Mouse (Mus musculus) midbrain, embryonic 14.5 days (tissue): ENCODE results near the gene Tceal3. TPM values are rescaled to one million over a fixed set of nuclear protein-coding genes. Genes with fewer than 3 reads are reported as not detected.
"Not testable (repeated sequence)": the region's sequence is repeated elsewhere in the genome, so short reads cannot be mapped to it uniquely, and the experiment has no call there.

ENCODE experiments used
- ATAC-seq: fragments of 200-750 bp; cut with Nextera tagmentation; 2 replicates; pipeline ENCODE4 v1.8.0; 2017; ENCODE audit warnings: moderate number of reproducible peaks, moderate library complexity; ENCODE audit not compliant: low FRiP score, low TSS enrichment
- DNase-seq: peaks from one replicate; pipeline ENCODE4 v3.0.0-alpha.2; 2015
- H3K27ac ChIP-seq: fragments of 300-500 bp; sonication (generic); replicated peaks from 2 replicates; pipeline ENCODE4 v1.5.1; 2014; ENCODE audit warnings: mild to moderate bottlenecking, low read depth, low read length, moderate library complexity
- H3K27me3 ChIP-seq: fragments of 300-500 bp; sonication (generic); 2 replicates; pipeline ENCODE4 v1.6.1; 2014; ENCODE audit warnings: low read length, control low read depth, mixed read lengths; ENCODE audit not compliant: control insufficient read depth, insufficient read depth
- H3K36me3 ChIP-seq: fragments of 300-500 bp; sonication (generic); 2 replicates; pipeline ENCODE4 v1.6.1; 2014; ENCODE audit warnings: low read length, control low read depth; ENCODE audit not compliant: control insufficient read depth, insufficient read depth
- H3K4me1 ChIP-seq: fragments of 300-500 bp; sonication (generic); 2 replicates; pipeline ENCODE4 v1.6.1; 2014; ENCODE audit warnings: mild to moderate bottlenecking, antibody characterized with exemption, low read length, control low read depth; ENCODE audit not compliant: control insufficient read depth, insufficient read depth
- H3K4me2 ChIP-seq: fragments of 300-500 bp; sonication (generic); 2 replicates; pipeline ENCODE4 v1.6.1; 2014; ENCODE audit warnings: mild to moderate bottlenecking, low read length, moderate library complexity
- H3K4me3 ChIP-seq: fragments of 300-500 bp; sonication (generic); replicated peaks from 2 replicates; pipeline ENCODE4 v1.5.1; 2014; ENCODE audit warnings: low read depth, low read length
- H3K9ac ChIP-seq: fragments of 300-500 bp; sonication (generic); replicated peaks from 2 replicates; pipeline ENCODE4 v1.6.1; 2014; ENCODE audit warnings: mild to moderate bottlenecking, low read length, moderate library complexity
- H3K9me3 ChIP-seq: fragments of 300-500 bp; sonication (generic); 2 replicates; pipeline ENCODE4 v1.6.1; 2016; ENCODE audit warnings: low read length, control low read depth, mixed read lengths; ENCODE audit not compliant: control insufficient read depth
- WGBS: fragments of 180-500 bp; shearing (Covaris S2); extraction: QIAGEN DNeasy Blood & Tissue Kit; methylation state at CpG from one replicate; pipeline ENCODE4 v1.1.7; 2014; 5-methylcytosine and 5-hydroxymethylcytosine counted together
- polyA plus RNA-seq: library from polyadenylated mRNA; unstranded; fragments of >200 nt; fragmentation: Nextera tagmentation; extraction: Ambion mirVana; gene quantifications from 2 replicates; pipeline ENCODE4 v1.2.1, GENCODE M21; 2014

The Tceal3 gene
- polyA plus RNA-seq = 39.4 and 74.5 TPM in 2 replicates

GRCm38 (mm10) chrX:136590199-136590896, at the start of gene Tceal3:
Gene Tceal3 (plus strand): TSS chrX:136590842.
- Histone ChIP-seq H3K36me3 (no peaks in the 10 kb centered on the region), H3K4me3 (peak within 1 kb of the TSS; percentile 40), H3K4me2 (peak within 1 kb of the TSS; percentile 50), H3K9ac (peak within 1 kb of the TSS; percentile 62), H3K9me3 (no peaks in the 10 kb centered on the region), H3K27me3 (no peaks in the 10 kb centered on the region), H3K27ac (peak within 1 kb of the TSS; percentile 86), H3K4me1 (no peaks in the 10 kb centered on the region)
- DNase-seq = peak; percentile 89
- 22% methylated on average over 12 of the region's 12 CpGs for WGBS
- ATAC-seq = peak; percentile 94

DNA sequence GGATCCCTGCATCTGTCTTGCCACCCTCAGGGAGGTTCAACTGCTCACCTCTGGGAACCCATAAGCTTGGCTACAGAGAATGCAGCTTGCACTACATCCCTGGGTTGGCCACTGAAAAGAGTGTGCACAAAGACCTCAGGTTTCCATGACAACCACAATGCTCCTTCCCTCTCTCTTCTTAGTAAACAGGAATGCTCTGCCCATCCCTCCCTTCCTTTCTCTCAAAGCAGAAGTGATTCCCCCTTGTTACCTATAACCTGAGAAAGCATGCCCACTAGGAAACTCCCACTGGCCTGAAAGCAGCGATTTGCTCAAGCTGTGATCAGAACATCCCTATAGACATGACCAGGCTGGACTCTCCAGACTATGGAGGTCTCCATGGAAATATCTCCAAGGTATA, 46.7 kb upstream of the Tceal3 start, which contains the start of gene Kir3dl2:
Gene Kir3dl2, minus strand, starts transcription at position 101 of the 400 bp plus-strand sequence.
- WGBS = 72% methylated on average over 1 of the region's 1 CpGs
- not testable (repeated sequence) for H3K27me3 ChIP-seq, ATAC-seq

GRCm38 (mm10) chrX:136569094-136569493, 21.5 kb upstream of the Tceal3 start:
- ATAC-seq, DNase-seq, H3K36me3 ChIP-seq, H3K27ac ChIP-seq, H3K9ac ChIP-seq, H3K4me1 ChIP-seq, H3K9me3 ChIP-seq, H3K4me3 ChIP-seq, H3K27me3 ChIP-seq, H3K4me2 ChIP-seq: not testable (repeated sequence)
- 90% methylated on average over 9 of the region's 9 CpGs for WGBS

More for the DNA sequence above, 46.7 kb upstream of the Tceal3 start, which contains the start of gene Kir3dl2:
- H3K4me3 ChIP-seq, H3K36me3 ChIP-seq, H3K9ac ChIP-seq, H3K4me1 ChIP-seq, DNase-seq, H3K4me2 ChIP-seq, H3K27ac ChIP-seq, H3K9me3 ChIP-seq: not testable (repeated sequence)

DNA sequence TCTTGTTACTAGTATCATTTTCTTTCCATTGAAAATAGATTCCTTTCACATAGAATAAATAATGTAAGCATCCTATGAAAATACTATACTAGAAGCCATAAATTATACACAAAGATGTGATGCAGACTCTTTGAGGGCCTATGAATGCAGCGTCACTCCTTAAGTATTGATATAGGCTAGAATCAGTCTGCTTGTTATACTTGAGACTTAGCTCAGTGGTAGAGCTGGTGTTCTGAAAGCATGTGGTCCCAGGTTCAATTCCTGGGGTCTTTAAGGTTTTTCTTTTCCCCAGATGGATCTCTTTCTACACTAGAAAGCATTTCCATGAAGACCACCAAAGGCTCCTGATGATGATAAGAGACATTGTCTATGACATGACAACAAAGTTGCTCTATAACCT, 6.0 kb upstream of the Tceal3 start:
- H3K36me3 ChIP-seq = no peaks in the 10 kb centered on the region
- no peak overlapping the region for H3K27ac ChIP-seq
- no peaks in the 10 kb centered on the region for H3K4me1 ChIP-seq
- H3K4me3 ChIP-seq = no peak overlapping the region
- no peaks in the 10 kb centered on the region for H3K9me3 ChIP-seq
- DNase-seq (no peak), ATAC-seq (no peak)
- no peaks in the 10 kb centered on the region for H3K27me3 ChIP-seq
- no peak overlapping the region for H3K4me2 ChIP-seq
- no peak overlapping the region for H3K9ac ChIP-seq
- WGBS = 97% methylated on average over 1 of the region's 1 CpGs

GRCm38 (mm10) chrX:136590897-136591257, 235 bp downstream of the Tceal3 start:
- H3K9ac ChIP-seq = peak overlapping the region; percentile 62
- H3K4me2 ChIP-seq = peak overlapping the region; percentile 50
- peak; percentile 66 for ATAC-seq
- H3K27ac ChIP-seq = peak overlapping the region; percentile 86
- 23% methylated on average over 2 of the region's 2 CpGs for WGBS
- no peak for DNase-seq
- peak overlapping the region; percentile 40 for H3K4me3 ChIP-seq
- no peaks in the 10 kb centered on the region for H3K9me3 ChIP-seq
- H3K4me1 ChIP-seq = no peaks in the 10 kb centered on the region
- H3K27me3 ChIP-seq = no peaks in the 10 kb centered on the region
- H3K36me3 ChIP-seq = no peaks in the 10 kb centered on the region

- no peaks in the 10 kb centered on the region for H3K9me3 ChIP-seq
- H3K9ac ChIP-seq = no peak overlapping the region
- H3K4me1 ChIP-seq = no peaks in the 10 kb centered on the region
- H3K36me3 ChIP-seq = no peaks in the 10 kb centered on the region
- DNase-seq (peak; percentile 83), ATAC-seq (no peak)
- no peak overlapping the region for H3K4me2 ChIP-seq
- H3K4me3 ChIP-seq = no peak overlapping the region
- WGBS = 20% methylated on average over 3 of the region's 3 CpGs
- H3K27ac ChIP-seq = no peak overlapping the region
- H3K27me3 ChIP-seq = no peaks in the 10 kb centered on the region
Measured at GRCm38 (mm10) chrX:136599416-136599815, 8.8 kb downstream of the Tceal3 start.

DNA sequence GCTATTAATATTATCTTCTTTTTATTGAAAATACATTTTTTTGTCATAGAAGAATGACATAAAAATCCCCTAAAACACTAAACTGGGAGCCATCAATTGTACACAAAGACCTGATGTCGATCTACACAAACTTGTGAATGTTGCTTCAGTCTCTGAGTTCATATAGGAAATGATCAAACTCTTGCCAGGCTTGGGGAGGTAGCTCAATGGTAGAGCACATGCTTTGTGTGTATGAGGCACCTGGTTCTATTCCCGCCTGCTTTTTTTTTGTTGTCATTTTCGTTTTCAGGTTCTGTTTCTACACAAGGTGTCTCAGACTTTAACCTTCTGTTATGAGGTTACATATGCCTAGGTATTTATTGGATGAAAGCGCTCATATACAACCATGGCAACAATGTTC, 16.3 kb downstream of the Tceal3 start:
- H3K9ac ChIP-seq = no peak overlapping the region
- no peaks in the 10 kb centered on the region for H3K4me1 ChIP-seq
- no peak overlapping the region for H3K4me2 ChIP-seq
- DNase-seq (no peak), ATAC-seq (no peak)
- H3K27ac ChIP-seq = no peak overlapping the region
- WGBS = 76% methylated on average over 4 of the region's 4 CpGs
- no peak overlapping the region for H3K4me3 ChIP-seq
- H3K36me3 ChIP-seq = no peaks in the 10 kb centered on the region
- no peaks in the 10 kb centered on the region for H3K27me3 ChIP-seq
- H3K9me3 ChIP-seq = no peaks in the 10 kb centered on the region

DNA sequence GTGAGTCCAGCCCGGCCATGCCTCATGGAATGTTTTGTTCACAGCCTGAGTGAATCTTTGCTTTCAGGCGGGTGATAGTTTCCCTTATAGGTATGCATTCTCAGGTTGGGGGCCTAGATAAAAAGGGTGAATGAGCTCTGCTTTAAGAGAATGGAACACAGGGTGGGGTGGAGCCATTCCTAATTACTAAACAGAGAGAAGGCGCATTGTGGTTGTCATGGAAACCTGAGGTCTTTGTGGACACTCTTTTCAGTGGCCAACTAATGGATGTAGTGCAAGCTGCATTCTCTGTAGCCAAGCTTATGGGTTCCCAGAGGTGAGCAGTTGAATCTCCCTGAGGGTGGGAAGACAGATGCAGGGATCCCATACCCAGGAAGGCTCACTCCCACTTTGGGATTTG, 16.8 kb downstream of the Tceal3 start:
- no peak overlapping the region for H3K4me3 ChIP-seq
- H3K36me3 ChIP-seq = no peaks in the 10 kb centered on the region
- 45% methylated on average over 3 of the region's 3 CpGs for WGBS
- H3K27ac ChIP-seq = no peak overlapping the region
- ATAC-seq (no peak), DNase-seq (peak; percentile 19)
- no peak overlapping the region for H3K9ac ChIP-seq
- H3K27me3 ChIP-seq = no peaks in the 10 kb centered on the region
- H3K4me1 ChIP-seq = no peaks in the 10 kb centered on the region
- H3K9me3 ChIP-seq = no peaks in the 10 kb centered on the region
- H3K4me2 ChIP-seq = no peak overlapping the region

DNA sequence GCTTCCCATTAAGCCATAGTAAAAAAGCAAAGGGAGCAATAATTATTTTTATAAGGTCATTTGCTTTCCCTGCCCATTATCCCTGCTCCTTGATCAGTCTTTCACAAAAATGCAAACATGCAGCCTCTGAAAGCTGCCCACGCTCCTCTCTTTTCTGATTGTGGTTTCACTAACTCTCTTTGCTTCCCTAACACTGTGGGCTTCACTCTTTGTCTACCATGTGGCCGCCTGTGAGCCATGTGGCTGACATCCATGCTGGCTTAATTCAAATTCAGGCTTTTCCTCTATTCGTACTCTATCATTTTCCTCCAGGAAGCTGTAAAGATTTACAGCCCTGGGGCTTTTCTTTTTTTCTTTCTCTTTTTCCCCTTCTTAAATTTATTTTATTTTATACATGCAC, 20.7 kb downstream of the Tceal3 start:
- no peaks in the 10 kb centered on the region for H3K9me3 ChIP-seq
- no peak overlapping the region for H3K4me2 ChIP-seq
- H3K9ac ChIP-seq = no peak overlapping the region
- no peak overlapping the region for H3K27ac ChIP-seq
- no peak overlapping the region for H3K4me3 ChIP-seq
- 55% methylated on average over 3 of the region's 3 CpGs for WGBS
- H3K4me1 ChIP-seq = no peaks in the 10 kb centered on the region
- H3K36me3 ChIP-seq = no peaks in the 10 kb centered on the region
- no peaks in the 10 kb centered on the region for H3K27me3 ChIP-seq
- DNase-seq (no peak), ATAC-seq (no peak)
